Mouse (Mus musculus) spleen, adult 2 months (tissue): ENCODE results near the gene Ankrd12. TPM values are rescaled to one million over a fixed set of nuclear protein-coding genes. Genes with fewer than 3 reads are reported as not detected.

ENCODE experiments used
- DNase-seq, 2 experiments: peaks; one replicate each; pipeline versions ENCODE4 v3.0.0 to v3.0.0-alpha.2; 2012 to 2021; ENCODE audit warnings: low spot score in 2 of 2, low read depth in 1 of 2
- H3K27ac ChIP-seq: fragments of 200-500 bp; 2 replicates; pipeline ENCODE4 v1.5.1; 2012; ENCODE audit warnings: low read length, inconsistent platforms; ENCODE audit not compliant: insufficient read depth
- H3K27me3 ChIP-seq: fragments of 200-500 bp; 2 replicates; pipeline ENCODE4 v1.6.1; 2012; ENCODE audit warnings: mild to moderate bottlenecking, moderate library complexity, low read length, inconsistent platforms; ENCODE audit not compliant: control insufficient read depth, insufficient read depth
- H3K36me3 ChIP-seq: fragments of 200-500 bp; 2 replicates; pipeline ENCODE4 v1.6.1; 2012; ENCODE audit warnings: mild to moderate bottlenecking, low read length, inconsistent platforms; ENCODE audit not compliant: control insufficient read depth, insufficient read depth
- H3K4me1 ChIP-seq: fragments of 200-500 bp; 2 replicates; pipeline ENCODE4 v1.6.1; 2011; ENCODE audit warnings: inconsistent platforms; ENCODE audit not compliant: control insufficient read depth, insufficient read depth, insufficient read length
- H3K4me3 ChIP-seq: fragments of 200-500 bp; 2 replicates; pipeline ENCODE4 v1.5.1; 2011; ENCODE audit warnings: mild to moderate bottlenecking, inconsistent platforms; ENCODE audit not compliant: insufficient read depth, insufficient read length; ENCODE audit errors: extremely low read depth
- CTCF ChIP-seq: fragments of 200-500 bp; IDR thresholded peaks from 2 replicates; pipeline ENCODE4 v1.5.1; 2011; ENCODE audit warnings: mild to moderate bottlenecking, inconsistent platforms; ENCODE audit not compliant: insufficient read depth, insufficient read length, insufficient replicate concordance; ENCODE audit errors: extremely low read depth
- POLR2A ChIP-seq: fragments of 200-500 bp; IDR thresholded peaks from 2 replicates; pipeline ENCODE4 v1.6.1; 2011; ENCODE audit warnings: low read depth, low read length, inconsistent platforms
- WGBS: fragments of 180-500 bp; shearing (Covaris S2); methylation state at CpG from one replicate; pipeline ENCODE4 v1.1.7; 2018; 5-methylcytosine and 5-hydroxymethylcytosine counted together
- polyA plus RNA-seq: library from polyadenylated mRNA; depleted of rRNA; stranded (reverse); fragments of >200 nt; gene quantifications from 2 replicates; pipeline ENCODE4 v1.2.3, GENCODE M21; 2012; rRNA removed

The Ankrd12 gene
- polyA plus RNA-seq = 3.5 and 3.9 TPM in 2 replicates

GRCm38 (mm10) chr17:66076934-66077333, at the start of gene Ankrd12:
Ankrd12 (minus strand) TSS chr17:66077089.
- WGBS = under 1% methylated on average over 50 of the region's 53 CpGs
- H3K27ac ChIP-seq = peak within 1 kb of the TSS; percentile 93
- peaks cover 11% of the 10 kb centered on the region for H3K36me3 ChIP-seq
- peaks cover 4% of the 10 kb centered on the region; the same call in 1 of the 2 replicates for H3K4me1 ChIP-seq
- peak within 1 kb of the TSS; percentile 90 for H3K4me3 ChIP-seq
- TF ChIP-seq POLR2A (peak; percentile 10; the same call in 1 of the 2 replicates), CTCF (no peak)
- peak; percentile 85 to 97 for DNase-seq
- H3K27me3 ChIP-seq = no peaks in the 10 kb centered on the region

- TF ChIP-seq CTCF = no peak
- TF ChIP-seq POLR2A = no peak
- 85% methylated on average over 5 of the region's 5 CpGs for WGBS
- peaks cover 3% of the 10 kb centered on the region; the same call in 1 of the 2 replicates for H3K36me3 ChIP-seq
- H3K27me3 ChIP-seq = no peaks in the 10 kb centered on the region; the same call in 1 of the 2 replicates
- DNase-seq = no peak
- peaks cover 3% of the 10 kb centered on the region for H3K4me1 ChIP-seq
- H3K4me3 ChIP-seq = no peak overlapping the region
- no peak overlapping the region for H3K27ac ChIP-seq
Observed at GRCm38 (mm10) chr17:66125211-66125610, 48.3 kb upstream of the Ankrd12 start.

GRCm38 (mm10) chr17:66123816-66124610, 47.1 kb upstream of the Ankrd12 start:
- H3K4me3 ChIP-seq = peak overlapping the region; percentile 99
- no peaks in the 10 kb centered on the region; the same call in 1 of the 2 replicates for H3K27me3 ChIP-seq
- H3K36me3 ChIP-seq = peaks cover 8% of the 10 kb centered on the region; the same call in 1 of the 2 replicates
- H3K27ac ChIP-seq = peak overlapping the region; percentile 98; the same call in 1 of the 2 replicates
- WGBS = 3% methylated on average over 20 of the region's 20 CpGs
- no peak for DNase-seq
- H3K4me1 ChIP-seq = peaks cover 3% of the 10 kb centered on the region
- no peak for TF ChIP-seq POLR2A
- no peak for TF ChIP-seq CTCF

- WGBS = 6% methylated on average over 45 of the region's 45 CpGs
- Histone ChIP-seq H3K36me3 (peaks cover 14% of the 10 kb centered on the region), H3K4me3 (peak within 1 kb of the TSS; percentile 99), H3K27me3 (no peaks in the 10 kb centered on the region; the same call in 1 of the 2 replicates), H3K27ac (peak within 1 kb of the TSS; percentile 98), H3K4me1 (peaks cover 3% of the 10 kb centered on the region)
- DNase-seq = peak; percentile 72 to 90
- peak; percentile 44; the same call in 1 of the 2 replicates for TF ChIP-seq POLR2A
- TF ChIP-seq CTCF = no peak
Observed at GRCm38 (mm10) chr17:66123066-66123815, 46.4 kb upstream of the Ankrd12 start, which contains the start of gene Ddx11. Ddx11 (plus strand) TSS chr17:66123520.

- 95% methylated on average over 1 of the region's 1 CpGs for WGBS
- H3K36me3 ChIP-seq = peaks cover 37% of the 10 kb centered on the region
- no peaks in the 10 kb centered on the region; the same call in 1 of the 2 replicates for H3K27me3 ChIP-seq
- H3K27ac ChIP-seq = no peak overlapping the region
- DNase-seq = no peak
- H3K4me1 ChIP-seq = peaks cover 3% of the 10 kb centered on the region
- no peak for TF ChIP-seq POLR2A
- no peak for TF ChIP-seq CTCF
- H3K4me3 ChIP-seq = no peak overlapping the region
Observed at GRCm38 (mm10) chr17:66120701-66121100, 43.8 kb upstream of the Ankrd12 start.

GRCm38 (mm10) chr17:66118991-66119390, 42.1 kb upstream of the Ankrd12 start:
- H3K4me3 ChIP-seq = no peak overlapping the region
- no peaks in the 10 kb centered on the region; the same call in 1 of the 2 replicates for H3K27me3 ChIP-seq
- H3K36me3 ChIP-seq = peaks cover 45% of the 10 kb centered on the region
- no peak for DNase-seq
- peaks cover under 1% of the 10 kb centered on the region for H3K4me1 ChIP-seq
- no peak for TF ChIP-seq POLR2A
- TF ChIP-seq CTCF = no peak
- H3K27ac ChIP-seq = no peak overlapping the region
- WGBS = 89% methylated on average over 8 of the region's 8 CpGs
